Mouse (Mus musculus) intestine, embryonic 15.5 days (tissue): ENCODE measurements around the gene Arpc5l. TPM values are rescaled to one million over a fixed set of nuclear protein-coding genes. Genes with fewer than 3 reads are reported as not detected.
"Not testable (repeated sequence)": the region's sequence is repeated elsewhere in the genome, so short reads cannot be mapped to it uniquely, and the experiment has no call there.

ENCODE experiments used
- ATAC-seq: fragments of 200-750 bp; cut with Nextera tagmentation; 2 replicates; pipeline ENCODE4 v1.8.0; 2017; ENCODE audit warnings: moderate TSS enrichment, moderate library complexity
- H3K27ac ChIP-seq: fragments of 300-500 bp; sonication (generic); 2 replicates; pipeline ENCODE4 v1.5.1; 2015; ENCODE audit warnings: mild to moderate bottlenecking, inconsistent platforms
- H3K27me3 ChIP-seq: fragments of 300-500 bp; sonication (generic); replicated peaks from 2 replicates; pipeline ENCODE4 v1.6.1; 2015; ENCODE audit warnings: inconsistent platforms
- H3K36me3 ChIP-seq: fragments of 300-500 bp; sonication (generic); 2 replicates; pipeline ENCODE4 v1.6.1; 2015; ENCODE audit warnings: inconsistent platforms
- H3K4me1 ChIP-seq: fragments of 300-500 bp; sonication (generic); replicated peaks from 2 replicates; pipeline ENCODE4 v1.6.1; 2015; ENCODE audit warnings: inconsistent platforms
- H3K4me2 ChIP-seq: fragments of 300-500 bp; sonication (generic); replicated peaks from 2 replicates; pipeline ENCODE4 v1.6.1; 2015; ENCODE audit warnings: mild to moderate bottlenecking, inconsistent platforms
- H3K4me3 ChIP-seq: fragments of 300-500 bp; sonication (generic); replicated peaks from 2 replicates; pipeline ENCODE4 v1.5.1; 2015; ENCODE audit warnings: inconsistent platforms
- H3K9ac ChIP-seq: fragments of 300-500 bp; sonication (generic); 2 replicates; pipeline ENCODE4 v1.6.1; 2015; ENCODE audit warnings: inconsistent platforms
- H3K9me3 ChIP-seq: fragments of 300-500 bp; sonication (generic); 2 replicates; pipeline ENCODE4 v1.6.1; 2016; ENCODE audit warnings: inconsistent platforms
- WGBS: fragments of 180-500 bp; shearing (Covaris S2); methylation state at CpG from one replicate; pipeline ENCODE4 v1.1.7; 2015; 5-methylcytosine and 5-hydroxymethylcytosine counted together
- polyA plus RNA-seq: library from polyadenylated mRNA; unstranded; fragments of >200 nt; fragmentation: Nextera tagmentation; extraction: Ambion mirVana; gene quantifications from 2 replicates; pipeline ENCODE4 v1.2.1, GENCODE M21; 2015

The Arpc5l gene
- polyA plus RNA-seq, 1 experiment from 2014 or later = 111 TPM

DNA sequence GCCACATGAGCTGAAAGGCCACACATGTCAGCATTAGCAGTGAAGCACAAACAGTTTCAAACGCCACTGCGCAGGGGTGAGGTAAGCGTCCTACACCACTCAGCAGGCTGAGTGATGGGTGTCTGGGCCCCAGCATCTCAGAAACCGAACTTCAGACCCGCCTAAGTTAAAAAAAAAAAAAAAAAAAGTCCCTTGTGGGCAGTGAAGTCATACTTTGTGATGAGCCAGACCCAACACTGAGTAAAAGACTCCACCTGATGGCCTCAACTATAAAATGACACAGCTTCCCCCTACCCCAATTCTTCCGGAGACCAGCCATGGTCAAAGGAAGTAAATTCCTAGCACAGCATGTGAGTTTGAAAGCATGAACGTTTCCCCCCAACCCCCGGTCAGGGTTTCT is 2.0 kb upstream of the Arpc5l start:
- no peaks in the 10 kb centered on the region for H3K27me3 ChIP-seq
- WGBS = 54% methylated on average over 8 of the region's 8 CpGs
- H3K9me3 ChIP-seq = no peaks in the 10 kb centered on the region
- no peak for ATAC-seq
- H3K4me2 ChIP-seq = peak overlapping the region; percentile 73
- peaks cover 30% of the 10 kb centered on the region for H3K36me3 ChIP-seq
- H3K4me3 ChIP-seq = peak overlapping the region; percentile 74
- peaks cover 32% of the 10 kb centered on the region for H3K4me1 ChIP-seq
- peak overlapping the region; percentile 66 for H3K9ac ChIP-seq
- no peak overlapping the region for H3K27ac ChIP-seq

DNA sequence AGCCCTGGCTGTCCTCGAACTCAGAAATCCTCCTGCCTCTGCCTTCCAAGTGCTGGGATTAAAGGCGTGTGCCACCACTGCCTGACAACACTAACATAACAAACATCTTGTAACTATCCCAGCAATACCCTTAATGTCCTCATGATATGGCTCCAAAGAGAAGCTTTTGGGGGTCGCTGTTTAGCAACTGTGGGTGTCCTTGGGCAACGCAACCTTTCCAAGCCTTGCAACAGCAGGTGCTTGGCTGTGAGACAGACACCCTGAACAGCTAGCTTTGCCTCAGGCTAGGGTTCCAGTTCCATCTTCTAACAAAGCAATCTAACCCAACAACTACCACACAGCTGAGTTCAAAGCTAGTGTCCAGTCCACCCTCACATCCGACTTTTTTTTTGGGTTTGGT is 1.6 kb upstream of the Arpc5l start:
- 66% methylated on average over 5 of the region's 5 CpGs for WGBS
- no peaks in the 10 kb centered on the region for H3K9me3 ChIP-seq
- H3K27ac ChIP-seq = no peak overlapping the region
- peak overlapping the region; percentile 66 for H3K9ac ChIP-seq
- peaks cover 32% of the 10 kb centered on the region for H3K4me1 ChIP-seq
- peaks cover 30% of the 10 kb centered on the region for H3K36me3 ChIP-seq
- H3K4me2 ChIP-seq = peak overlapping the region; percentile 73
- H3K27me3 ChIP-seq = no peaks in the 10 kb centered on the region
- H3K4me3 ChIP-seq = peak overlapping the region; percentile 74
- ATAC-seq = no peak

DNA sequence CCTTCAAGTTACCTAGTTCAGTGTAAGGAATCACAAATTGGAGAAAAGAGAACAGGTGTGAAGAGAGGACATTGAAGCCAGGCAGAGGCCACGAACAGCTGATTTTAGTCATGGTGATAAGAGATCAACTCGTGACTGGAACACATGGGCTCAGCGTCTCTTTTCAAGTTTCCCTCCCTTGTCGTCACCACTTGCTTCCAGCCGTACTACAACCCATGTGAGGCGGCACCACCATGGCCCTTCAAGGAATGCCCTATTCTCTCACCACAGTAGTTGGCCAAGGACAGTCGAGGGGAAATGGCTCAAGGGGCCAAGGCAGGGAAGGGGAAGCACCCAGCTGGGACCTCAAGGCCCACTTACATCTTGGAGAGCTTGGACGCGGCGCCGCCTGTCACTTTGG is 776 bp upstream of the Arpc5l start:
- Histone ChIP-seq H3K9ac (peak overlapping the region; percentile 66), H3K4me1 (peaks cover 41% of the 10 kb centered on the region), H3K27ac (peak overlapping the region; percentile 83), H3K4me2 (peak overlapping the region; percentile 73), H3K27me3 (no peaks in the 10 kb centered on the region), H3K36me3 (peaks cover 30% of the 10 kb centered on the region), H3K4me3 (peak overlapping the region; percentile 74), H3K9me3 (no peaks in the 10 kb centered on the region)
- ATAC-seq = peak; percentile 3; the same call in 1 of the 2 replicates
- 1% methylated on average over 11 of the region's 11 CpGs for WGBS

DNA sequence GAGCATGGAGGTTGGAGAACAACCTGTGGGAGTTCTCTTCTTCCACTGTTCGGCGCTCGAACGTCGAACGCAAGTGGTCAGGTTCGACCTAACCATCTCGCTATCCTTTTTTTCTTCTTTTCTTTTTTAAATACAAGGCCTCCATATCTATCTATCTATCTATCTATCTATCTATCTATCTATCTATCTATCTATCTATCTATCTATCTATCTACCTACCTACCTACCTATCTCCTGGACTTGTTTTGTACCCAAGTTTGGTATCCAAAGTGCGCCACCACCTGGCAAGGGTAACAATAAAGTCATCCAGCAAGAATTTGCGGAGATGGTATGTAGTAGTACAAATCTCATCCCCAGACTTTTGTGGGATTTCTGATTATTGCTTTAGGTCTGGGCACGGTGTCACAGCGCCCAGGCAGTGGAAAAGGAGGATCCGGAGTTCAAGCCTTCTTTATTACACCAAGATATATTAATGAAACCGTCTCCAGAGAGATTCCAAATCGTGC is 479 bp downstream of the Arpc5l start, which contains the start of gene Rpl35:
TSS of gene Rpl35 (minus strand) at position 51 of the 506 bp plus-strand sequence.
- H3K4me2 ChIP-seq = peak within 1 kb of the TSS; percentile 73
- peaks cover 43% of the 10 kb centered on the region for H3K4me1 ChIP-seq
- H3K36me3 ChIP-seq = peaks cover 20% of the 10 kb centered on the region
- no peak for ATAC-seq
- H3K27ac ChIP-seq = peak within 1 kb of the TSS; percentile 83
- peak within 1 kb of the TSS; percentile 66 for H3K9ac ChIP-seq
- WGBS = 11% methylated on average over 15 of the region's 15 CpGs
- no peaks in the 10 kb centered on the region for H3K27me3 ChIP-seq
- H3K9me3 ChIP-seq = no peaks in the 10 kb centered on the region
- H3K4me3 ChIP-seq = peak within 1 kb of the TSS; percentile 74

DNA sequence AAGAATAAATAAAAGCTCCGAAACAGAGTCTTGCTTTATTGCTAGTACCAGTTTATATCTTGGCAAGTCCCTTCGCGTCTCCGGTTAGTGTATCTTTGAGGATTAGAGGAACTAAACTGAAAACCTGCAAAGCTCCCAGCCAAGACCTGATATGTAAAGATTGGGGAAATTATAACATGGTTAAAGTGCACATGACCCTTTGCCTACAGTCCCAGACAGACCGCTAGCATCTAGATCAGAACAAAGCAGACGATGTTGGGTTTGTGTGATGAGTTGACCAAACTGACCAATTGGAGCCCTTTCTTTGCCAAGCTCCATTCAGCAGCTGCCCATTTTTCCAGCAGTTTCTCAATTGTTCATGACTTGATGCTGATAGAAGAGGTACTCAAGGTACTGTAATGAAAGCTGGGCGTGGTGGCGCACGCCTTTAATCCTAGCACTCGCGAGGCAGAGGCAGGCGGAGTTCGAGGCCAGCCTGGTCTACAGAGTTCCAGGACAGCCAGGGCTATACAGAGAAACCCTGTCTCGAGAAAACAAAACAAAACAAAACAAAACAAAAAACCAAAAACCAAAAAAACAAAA is 1.1 kb downstream of the Arpc5l start:
- WGBS = 88% methylated on average over 14 of the region's 14 CpGs
- Histone ChIP-seq H3K9me3 (no peaks in the 10 kb centered on the region), H3K9ac (no peak overlapping the region), H3K4me3 (peak overlapping the region; percentile 74; the same call in 1 of the 2 replicates), H3K4me2 (peak overlapping the region; percentile 73), H3K36me3 (peaks cover 14% of the 10 kb centered on the region), H3K4me1 (peaks cover 49% of the 10 kb centered on the region), H3K27me3 (no peaks in the 10 kb centered on the region), H3K27ac (no peak overlapping the region)
- ATAC-seq = no peak

DNA sequence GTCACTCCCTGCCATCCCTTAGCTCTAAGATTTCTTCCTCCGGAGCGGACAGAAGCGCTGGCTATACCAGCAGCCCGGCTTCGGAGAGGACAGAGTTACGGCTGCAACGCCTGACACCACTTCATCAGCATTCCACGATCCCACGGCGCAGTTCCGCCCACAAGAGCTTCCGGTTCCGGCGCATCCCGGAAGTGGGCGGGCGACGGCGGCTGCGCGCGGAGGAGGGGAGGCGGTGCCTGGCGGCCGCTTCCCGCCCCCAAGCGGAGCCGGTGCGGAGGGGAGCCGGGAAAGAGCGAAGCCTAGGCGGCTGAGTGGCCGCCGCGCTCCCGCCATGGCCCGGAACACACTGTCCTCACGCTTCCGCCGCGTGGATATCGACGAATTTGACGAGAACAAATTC is 2.7 kb downstream of the Arpc5l start:
- Histone ChIP-seq H3K9ac (peak overlapping the region; percentile 78), H3K4me2 (peak overlapping the region; percentile 85), H3K4me1 (peaks cover 39% of the 10 kb centered on the region), H3K27ac (peak overlapping the region; percentile 85), H3K36me3 (peaks cover 9% of the 10 kb centered on the region; the same call in 1 of the 2 replicates), H3K4me3 (peak overlapping the region; percentile 73), H3K27me3 (no peaks in the 10 kb centered on the region), H3K9me3 (no peaks in the 10 kb centered on the region)
- under 1% methylated on average over 44 of the region's 44 CpGs for whole genome bisulfite sequencing
- peak; percentile 88 for ATAC-seq

DNA sequence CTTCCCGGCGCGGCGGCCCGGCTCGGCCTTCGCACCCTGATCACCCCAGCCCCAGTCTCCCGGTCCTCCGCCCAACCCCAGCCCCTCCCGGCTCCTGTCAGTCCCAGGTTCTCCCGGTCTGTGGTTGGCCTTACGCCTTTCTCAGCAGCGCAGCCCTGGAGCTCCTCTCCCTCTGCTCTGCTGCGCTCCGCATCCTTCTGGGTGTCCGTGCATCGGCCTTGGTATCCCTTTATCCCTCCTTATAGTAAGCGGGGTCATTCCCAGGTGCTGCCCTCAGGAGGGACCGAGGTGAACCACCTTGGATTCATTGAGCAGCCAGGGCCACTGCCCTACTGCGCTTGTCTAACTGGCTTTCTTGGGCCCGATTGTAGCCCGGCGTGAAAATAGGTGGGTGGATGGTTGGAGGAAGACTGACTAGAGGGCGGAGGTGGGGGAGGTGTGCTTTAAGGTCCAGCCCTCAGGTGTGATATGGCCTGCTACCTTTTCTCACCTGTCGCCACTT is 3.3 kb downstream of the Arpc5l start:
- Histone ChIP-seq H3K36me3 (0 out of 2 replicates have a peak, but pooled peaks cover 9% of the 10 kb centered on the region), H3K4me1 (peaks cover 34% of the 10 kb centered on the region), H3K9ac (peak overlapping the region; percentile 78), H3K27ac (peak overlapping the region; percentile 83), H3K4me2 (peak overlapping the region; percentile 85), H3K27me3 (no peaks in the 10 kb centered on the region), H3K9me3 (no peaks in the 10 kb centered on the region), H3K4me3 (peak overlapping the region; percentile 73)
- peak; percentile 48 for ATAC-seq
- WGBS = under 1% methylated on average over 24 of the region's 25 CpGs

DNA sequence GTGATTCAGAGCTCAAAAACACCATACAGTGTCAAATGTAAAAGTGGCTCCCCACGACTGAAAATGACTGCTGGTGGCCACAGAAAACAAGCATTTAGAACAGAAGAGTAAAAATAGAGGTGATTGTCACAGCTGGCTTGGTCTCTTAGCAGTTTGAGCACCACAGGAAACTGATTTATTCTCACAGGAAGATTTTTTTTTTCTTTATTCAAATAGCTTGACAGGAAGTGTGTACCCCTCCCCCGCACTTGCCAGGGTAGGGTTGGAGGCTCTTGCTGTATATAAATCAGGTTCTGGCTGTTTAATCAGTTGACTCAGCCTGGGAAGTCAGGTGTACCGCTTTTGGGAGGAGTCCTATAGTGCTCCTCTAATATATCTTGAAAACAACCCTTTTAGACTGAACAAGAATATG is 3.8 kb downstream of the Arpc5l start:
- Histone ChIP-seq H3K9ac (peak overlapping the region; percentile 78), H3K4me2 (peak overlapping the region; percentile 85), H3K4me3 (peak overlapping the region; percentile 73), H3K27ac (peak overlapping the region; percentile 83), H3K36me3 (0 out of 2 replicates have a peak, but pooled peaks cover 10% of the 10 kb centered on the region), H3K4me1 (peaks cover 28% of the 10 kb centered on the region), H3K27me3 (no peaks in the 10 kb centered on the region), H3K9me3 (no peaks in the 10 kb centered on the region)
- ATAC-seq = no peak
- 7% methylated on average over 3 of the region's 3 CpGs for WGBS

DNA sequence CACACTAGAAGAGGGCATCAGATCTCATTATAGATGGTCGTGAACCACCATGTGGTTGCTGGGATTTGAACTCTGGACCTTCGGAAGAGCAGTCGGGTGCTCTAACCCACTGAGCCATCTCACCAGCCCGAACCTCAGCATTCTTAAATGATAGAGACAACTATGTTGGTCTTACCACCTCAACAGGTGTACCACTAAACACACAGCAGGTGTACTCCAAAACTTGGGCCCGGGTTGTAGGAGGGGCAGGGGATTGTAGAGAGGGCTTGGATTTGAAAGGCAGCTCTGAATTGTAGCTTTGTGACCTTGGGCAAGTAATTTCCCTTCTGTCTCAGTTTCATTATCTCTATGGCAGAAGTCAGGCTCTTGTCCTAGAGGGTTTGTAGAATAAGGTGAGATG is 5.0 kb downstream of the Arpc5l start:
- peaks cover 16% of the 10 kb centered on the region; the same call in 1 of the 2 replicates for H3K36me3 ChIP-seq
- H3K27me3 ChIP-seq, H3K4me3 ChIP-seq, H3K27ac ChIP-seq, ATAC-seq, H3K9ac ChIP-seq, H3K4me2 ChIP-seq, H3K9me3 ChIP-seq: not testable (repeated sequence)
- peaks cover 28% of the 10 kb centered on the region for H3K4me1 ChIP-seq
- WGBS = 88% methylated on average over 5 of the region's 5 CpGs

DNA sequence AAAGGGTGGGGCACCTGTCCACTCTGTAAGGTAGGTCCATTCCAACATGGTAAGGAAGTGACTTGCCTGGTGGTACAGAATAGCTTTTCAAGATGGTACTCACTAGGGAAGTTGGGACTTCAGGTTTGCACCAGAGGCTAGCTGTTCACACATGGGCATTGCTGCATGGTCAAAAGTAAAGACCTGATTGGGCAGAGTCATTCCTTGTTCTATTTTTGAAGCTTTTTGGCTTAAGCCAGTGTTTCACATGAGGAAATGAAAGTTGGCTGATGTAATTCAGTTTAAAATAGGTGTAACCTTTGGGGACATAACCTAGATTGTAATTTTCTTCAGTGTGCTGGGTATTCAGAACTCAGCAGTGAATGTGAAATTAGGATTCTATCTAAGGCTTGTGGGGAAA is 6.1 kb downstream of the Arpc5l start:
- H3K9me3 ChIP-seq = no peaks in the 10 kb centered on the region

DNA sequence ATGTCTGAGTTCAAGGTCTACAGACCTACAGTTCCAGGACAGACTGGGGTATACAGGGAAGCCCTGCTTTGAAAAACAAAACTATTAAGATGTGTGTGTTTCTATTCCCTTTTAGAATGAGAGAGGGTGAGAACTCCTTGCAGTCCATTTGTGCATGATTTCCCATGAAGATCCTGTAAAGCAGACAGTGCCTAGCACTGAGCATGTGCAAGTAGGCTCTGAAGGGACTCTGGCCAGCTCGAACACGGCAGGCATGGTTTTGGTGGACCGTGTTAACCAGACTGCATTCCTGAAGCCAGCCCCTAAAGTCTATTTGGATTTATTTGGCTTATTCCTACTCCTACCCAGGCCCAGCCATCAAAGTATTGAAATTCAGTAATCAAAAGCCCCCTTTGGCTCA is 6.8 kb downstream of the Arpc5l start:
- H3K27ac ChIP-seq = no peak overlapping the region
- H3K4me1 ChIP-seq = peaks cover 20% of the 10 kb centered on the region; the same call in 1 of the 2 replicates
- no peak overlapping the region for H3K4me3 ChIP-seq
- H3K9me3 ChIP-seq = no peaks in the 10 kb centered on the region
- H3K9ac ChIP-seq = no peak overlapping the region
- ATAC-seq = no peak
- 86% methylated on average over 3 of the region's 3 CpGs for WGBS
- no peak overlapping the region for H3K4me2 ChIP-seq
- H3K27me3 ChIP-seq = no peaks in the 10 kb centered on the region
- H3K36me3 ChIP-seq = peaks cover 23% of the 10 kb centered on the region; the same call in 1 of the 2 replicates

More for the DNA sequence above, 6.1 kb downstream of the Arpc5l start:
- ATAC-seq = no peak
- peaks cover 22% of the 10 kb centered on the region for H3K4me1 ChIP-seq
- no peak overlapping the region for H3K9ac ChIP-seq
- no peak overlapping the region for H3K4me3 ChIP-seq
- H3K4me2 ChIP-seq = no peak overlapping the region
- peaks cover 23% of the 10 kb centered on the region; the same call in 1 of the 2 replicates for H3K36me3 ChIP-seq
- H3K27me3 ChIP-seq = no peaks in the 10 kb centered on the region
- no peak overlapping the region for H3K27ac ChIP-seq

DNA sequence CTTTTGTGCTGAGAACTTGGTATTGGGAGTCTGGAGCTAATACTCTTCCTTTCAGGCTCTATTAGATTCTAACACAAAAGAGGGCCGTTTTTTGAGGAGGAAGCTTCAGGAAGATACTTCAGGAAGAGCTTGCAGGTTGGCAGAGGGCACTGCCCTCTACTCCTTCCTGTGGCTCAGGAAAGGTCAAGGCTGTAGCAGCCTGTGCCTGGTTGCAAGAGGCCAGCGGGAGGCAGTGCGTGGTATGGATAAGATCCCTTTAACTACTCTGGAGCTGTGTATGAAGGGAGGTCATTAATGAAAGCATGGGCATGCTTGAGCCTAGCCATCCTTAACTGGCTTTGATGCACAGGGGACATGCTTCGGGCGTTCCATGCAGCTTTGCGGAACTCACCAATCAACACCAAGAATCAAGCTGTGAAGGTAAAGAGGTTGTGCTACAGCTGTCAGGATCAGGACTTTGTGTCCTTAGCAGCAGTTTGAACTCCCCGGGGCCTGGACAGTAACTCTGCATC is 7.7 kb downstream of the Arpc5l start:
- WGBS = 88% methylated on average over 7 of the region's 7 CpGs

More for the DNA sequence above, 7.7 kb downstream of the Arpc5l start:
- Histone ChIP-seq H3K4me2 (no peak overlapping the region), H3K9ac (no peak overlapping the region), H3K9me3 (no peaks in the 10 kb centered on the region), H3K4me1 (peaks cover 16% of the 10 kb centered on the region; the same call in 1 of the 2 replicates), H3K27me3 (no peaks in the 10 kb centered on the region), H3K36me3 (peaks cover 24% of the 10 kb centered on the region; the same call in 1 of the 2 replicates), H3K27ac (no peak overlapping the region), H3K4me3 (no peak overlapping the region)
- ATAC-seq = no peak
